Mouse (Mus musculus): ENCODE data around the gene Macrod2.

The Macrod2 gene

GRCm38 (mm10) chr2:140570874-140571273, 175.8 kb downstream of the Macrod2 start:
- no peak for DNase-seq (ENCODE audit: low read depth in 1 of 2, low spot score in 2 of 2)

GRCm38 (mm10) chr2:140592537-140593261, 197.6 kb downstream of the Macrod2 start:
- DNase-seq (ENCODE audit: low read depth in 1 of 2, low spot score in 2 of 2): no peak

DNA sequence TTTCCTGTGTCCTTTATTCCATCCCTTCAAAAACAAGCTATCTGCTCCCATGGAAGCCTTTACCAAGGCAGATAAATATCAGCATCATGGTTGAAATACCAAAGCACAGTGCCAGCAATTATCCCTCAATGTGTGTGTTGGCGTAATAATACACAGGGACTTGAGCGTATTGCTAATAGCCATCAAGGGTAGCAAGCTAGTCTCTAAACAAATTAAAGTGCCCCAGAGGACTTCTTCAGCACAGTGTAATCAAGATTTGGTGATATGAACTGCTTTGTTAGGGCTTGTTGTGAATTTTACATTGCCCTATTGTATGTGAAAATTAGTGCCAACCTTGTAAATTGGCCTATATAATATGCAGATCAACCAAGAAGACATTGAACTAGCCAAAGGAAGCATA, 201.8 kb downstream of the Macrod2 start:
- no peak for DNase-seq (ENCODE audit: low read depth in 1 of 2, low spot score in 2 of 2)

- DNase-seq (ENCODE audit: low read depth in 1 of 2, low spot score in 2 of 2): no peak
These were observed 220.3 kb downstream of the Macrod2 start for GRCm38 (mm10) chr2:140615451-140615850.

- no peak for DNase-seq (ENCODE audit: low read depth in 1 of 2, low spot score in 2 of 2)
These were observed 226.7 kb downstream of the Macrod2 start for GRCm38 (mm10) chr2:140621730-140622337.

- no peak for DNase-seq (ENCODE audit: low read depth in 1 of 2, low spot score in 2 of 2)
These were observed 258.4 kb downstream of the Macrod2 start for GRCm38 (mm10) chr2:140653481-140653880.

GRCm38 (mm10) chr2:140653978-140654377, 258.9 kb downstream of the Macrod2 start:
- no peak for DNase-seq (ENCODE audit: low read depth in 1 of 2, low spot score in 2 of 2)

- no peak for DNase-seq (ENCODE audit: low read depth in 1 of 2, low spot score in 2 of 2)
These were observed 267.6 kb downstream of the Macrod2 start for GRCm38 (mm10) chr2:140662673-140663072.

DNA sequence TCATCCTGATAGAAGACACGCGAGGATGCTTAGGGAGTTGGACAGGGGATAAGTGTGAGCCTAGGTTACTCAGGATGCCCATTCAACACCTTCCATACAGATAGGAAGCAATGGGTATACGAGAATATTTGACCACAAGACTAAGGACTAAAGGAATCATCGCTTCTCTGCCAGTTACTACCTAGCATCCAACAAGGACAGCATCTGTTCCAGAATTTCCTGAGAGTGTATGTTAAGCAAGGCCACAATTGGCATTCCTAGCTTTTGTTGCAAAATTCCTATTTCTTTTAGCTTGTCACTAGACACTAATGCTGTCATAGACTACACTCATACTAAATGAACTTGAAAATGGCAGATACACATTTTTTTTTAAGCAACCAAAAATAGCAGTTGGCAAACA, 269.3 kb downstream of the Macrod2 start:
- no peak for DNase-seq (ENCODE audit: low read depth in 1 of 2, low spot score in 2 of 2)

GRCm38 (mm10) chr2:140666846-140667245, 271.7 kb downstream of the Macrod2 start:
- DNase-seq (ENCODE audit: low read depth in 1 of 2, low spot score in 2 of 2): no peak

DNA sequence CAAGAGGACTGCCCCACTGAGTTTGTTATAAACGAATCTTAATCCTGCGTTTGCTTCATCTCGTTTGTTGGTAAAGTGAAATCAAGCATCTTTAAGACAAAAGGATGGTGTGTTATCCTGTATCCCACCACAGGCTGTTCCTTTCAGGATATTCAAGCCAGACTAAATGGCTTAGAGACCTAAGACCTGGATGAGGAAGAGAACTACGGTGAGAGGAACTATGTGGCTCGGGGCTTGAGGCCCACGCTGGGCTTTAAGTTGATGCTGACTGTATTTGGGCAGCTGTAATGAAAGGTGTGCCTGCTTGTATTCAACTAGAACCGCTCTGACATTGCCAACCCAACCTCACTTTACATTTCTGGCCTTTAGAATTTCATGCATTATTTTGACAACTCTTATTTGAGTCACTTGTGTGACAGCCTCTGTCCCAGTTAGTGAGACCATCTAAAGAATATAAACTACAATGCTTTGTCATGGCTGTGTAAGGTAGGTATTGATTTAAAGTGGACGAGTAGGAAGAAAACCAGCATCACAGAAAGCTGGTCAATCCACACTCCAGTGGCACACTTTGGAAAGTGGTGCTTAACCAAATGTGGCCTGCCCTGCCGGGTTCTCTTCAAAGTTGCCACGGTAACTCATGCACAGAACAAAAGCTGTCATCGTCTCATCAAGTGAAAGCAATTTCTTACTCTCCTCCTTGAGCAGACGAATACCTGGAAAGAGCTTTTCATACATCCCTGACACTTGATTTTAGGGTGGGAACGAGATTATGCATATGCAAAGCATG, 272.3 kb downstream of the Macrod2 start:
- no peak for DNase-seq (ENCODE audit: low read depth in 1 of 2, low spot score in 2 of 2)

- DNase-seq (ENCODE audit: low read depth in 1 of 2, low spot score in 2 of 2): no peak
These were observed 273.2 kb downstream of the Macrod2 start for GRCm38 (mm10) chr2:140668311-140668710.

GRCm38 (mm10) chr2:140669081-140669480, 274.0 kb downstream of the Macrod2 start:
- no peak for DNase-seq (ENCODE audit: low read depth in 1 of 2, low spot score in 2 of 2)

- no peak for DNase-seq (ENCODE audit: low read depth in 1 of 2, low spot score in 2 of 2)
These were observed 274.7 kb downstream of the Macrod2 start for GRCm38 (mm10) chr2:140669786-140670185.

GRCm38 (mm10) chr2:140670457-140670856, 275.3 kb downstream of the Macrod2 start:
- DNase-seq (ENCODE audit: low read depth in 1 of 2, low spot score in 2 of 2): no peak

GRCm38 (mm10) chr2:140670963-140671702, 276.0 kb downstream of the Macrod2 start, which contains the start of gene Flrt3:
TSS of gene Flrt3 (minus strand) at chr2:140671469.
- DNase-seq (ENCODE audit: low read depth in 1 of 2, low spot score in 2 of 2): no peak

GRCm38 (mm10) chr2:140673466-140673865, 278.4 kb downstream of the Macrod2 start:
- no peak for DNase-seq (ENCODE audit: low read depth in 1 of 2, low spot score in 2 of 2)

GRCm38 (mm10) chr2:140676728-140677127, 281.6 kb downstream of the Macrod2 start:
- no peak for DNase-seq (ENCODE audit: low read depth in 1 of 2, low spot score in 2 of 2)

DNA sequence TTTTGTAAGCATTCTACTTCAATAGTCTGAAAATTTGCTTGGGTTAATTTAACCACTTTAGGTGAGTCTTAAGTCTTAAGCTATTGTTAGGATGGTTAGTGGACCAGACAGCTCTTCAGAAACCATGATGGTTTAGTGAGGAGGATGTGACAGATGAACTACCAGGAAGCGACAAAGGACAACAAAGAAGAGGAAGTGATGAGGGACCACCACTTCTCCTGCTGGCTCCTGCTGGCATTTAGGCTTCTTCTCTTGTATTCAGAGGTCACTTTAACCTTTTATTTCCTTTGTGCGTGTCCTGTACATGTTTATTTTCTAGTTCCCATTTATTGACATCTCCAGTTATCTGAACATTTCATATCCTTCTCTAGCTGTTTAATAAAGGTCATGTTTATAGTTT, 295.8 kb downstream of the Macrod2 start:
- no peak for DNase-seq (ENCODE audit: low read depth in 1 of 2, low spot score in 2 of 2)

- DNase-seq (ENCODE audit: low read depth in 1 of 2, low spot score in 2 of 2): no peak
These were observed 296.3 kb downstream of the Macrod2 start for GRCm38 (mm10) chr2:140691403-140691802.

- DNase-seq (ENCODE audit: low read depth in 1 of 2, low spot score in 2 of 2): no peak
These were observed 297.4 kb downstream of the Macrod2 start for GRCm38 (mm10) chr2:140692461-140692860.

All from monocyte, adult 2 months (primary cell).